Mouse (Mus musculus) forebrain, embryonic 12.5 days (tissue): ENCODE results near the gene 2410131K14Rik. TPM values are rescaled to one million over a fixed set of nuclear protein-coding genes. Genes with fewer than 3 reads are reported as not detected.

Experiments used
- ATAC-seq: fragments of 200-750 bp; cut with Nextera tagmentation; 2 replicates; pipeline ENCODE4 v1.8.0; 2017; ENCODE audit warnings: moderate TSS enrichment; ENCODE audit not compliant: low FRiP score
- H3K27ac ChIP-seq: fragments of 300-500 bp; sonication (generic); 2 replicates; pipeline ENCODE4 v1.5.1; 2016; ENCODE audit warnings: mild to moderate bottlenecking
- H3K27me3 ChIP-seq: fragments of 300-500 bp; sonication (generic); 2 replicates; pipeline ENCODE4 v1.6.1; 2016; ENCODE audit warnings: mild to moderate bottlenecking
- H3K36me3 ChIP-seq: fragments of 300-500 bp; sonication (generic); replicated peaks from 2 replicates; pipeline ENCODE4 v1.6.1; 2016; ENCODE audit warnings: mild to moderate bottlenecking
- H3K4me1 ChIP-seq: fragments of 300-500 bp; sonication (generic); 2 replicates; pipeline ENCODE4 v1.6.1; 2016
- H3K4me2 ChIP-seq: fragments of 300-500 bp; sonication (generic); 2 replicates; pipeline ENCODE4 v1.6.1; 2016; ENCODE audit warnings: mild to moderate bottlenecking, moderate library complexity
- H3K4me3 ChIP-seq: fragments of 300-500 bp; sonication (generic); replicated peaks from 2 replicates; pipeline ENCODE4 v1.5.1; 2016; ENCODE audit warnings: mild to moderate bottlenecking
- H3K9ac ChIP-seq: fragments of 300-500 bp; sonication (generic); 2 replicates; pipeline ENCODE4 v1.6.1; 2016; ENCODE audit warnings: mild to moderate bottlenecking
- H3K9me3 ChIP-seq: fragments of 300-500 bp; sonication (generic); 2 replicates; pipeline ENCODE4 v1.6.1; 2016
- WGBS: fragments of 180-500 bp; shearing (Covaris S2); methylation state at CpG from one replicate; pipeline ENCODE4 v1.1.7; 2016; 5-methylcytosine and 5-hydroxymethylcytosine counted together
- polyA plus RNA-seq: library from polyadenylated mRNA; unstranded; fragments of >200 nt; fragmentation: Nextera tagmentation; extraction: Ambion mirVana; gene quantifications from 2 replicates; pipeline ENCODE4 v1.2.1, GENCODE M21; 2016

Gene 2410131K14Rik
- polyA plus RNA-seq, 1 experiment from 2014 or later, result 13.2 TPM

DNA sequence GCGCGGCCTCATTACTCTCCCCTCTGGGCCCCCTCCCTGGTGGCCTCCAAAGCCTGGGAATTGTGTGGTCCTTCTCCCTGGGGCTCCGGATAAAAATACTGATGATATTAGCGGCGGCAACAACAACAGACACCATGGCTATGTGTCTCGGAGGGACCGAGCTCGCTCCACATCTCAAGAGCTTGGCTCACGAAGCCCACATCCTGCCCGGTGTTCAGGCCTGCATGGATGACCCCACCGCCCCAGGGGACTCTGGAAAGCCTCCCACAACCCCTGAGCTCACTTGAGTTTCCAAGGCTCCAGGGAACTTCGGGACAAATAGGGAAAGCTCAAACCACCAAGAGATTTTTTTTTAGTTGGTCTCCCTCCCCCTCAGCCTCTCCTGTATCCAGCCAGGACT, 5.4 kb upstream of the 2410131K14Rik start:
- 90% methylated on average over 12 of the region's 12 CpGs for WGBS
- no peak overlapping the region for H3K4me2 ChIP-seq

DNA sequence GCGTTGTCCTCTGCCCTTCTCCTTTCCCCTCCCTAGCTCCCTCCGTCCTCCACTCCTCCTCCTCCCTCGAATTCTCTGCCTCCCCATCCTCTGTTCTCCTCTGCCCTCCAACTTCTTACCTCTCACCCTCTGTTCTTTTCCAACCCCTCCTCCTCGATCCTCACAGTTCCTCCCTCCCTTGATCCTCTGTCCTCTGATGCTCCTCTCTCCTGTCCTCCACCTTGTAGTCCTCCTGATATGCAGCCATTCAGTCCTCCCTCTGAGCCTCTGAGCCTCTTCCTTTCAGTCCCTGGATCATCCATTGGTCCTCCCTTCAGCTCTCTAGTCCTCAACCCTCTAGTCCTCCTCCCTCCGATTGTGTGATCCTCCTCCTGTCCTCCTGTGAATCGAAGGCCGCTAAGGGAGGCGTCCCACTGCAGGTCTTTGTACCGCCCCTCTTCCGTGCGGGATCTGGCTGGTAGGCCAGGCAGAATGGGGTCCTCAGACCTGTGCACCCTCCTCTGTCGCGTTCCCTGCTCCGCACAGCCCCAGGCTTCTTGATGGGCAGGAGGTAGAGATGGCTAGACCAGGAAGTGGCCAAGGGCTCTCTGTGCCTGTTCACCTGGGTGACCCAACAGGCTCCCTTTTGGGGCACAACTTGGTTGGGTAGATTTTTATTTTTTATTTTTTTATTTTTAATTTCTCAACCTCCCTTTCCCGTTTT, 730 bp downstream of the 2410131K14Rik start:
- Histone ChIP-seq H3K27me3 (no peaks in the 10 kb centered on the region), H3K9me3 (no peaks in the 10 kb centered on the region), H3K27ac (peak overlapping the region; percentile 78; the same call in 1 of the 2 replicates), H3K9ac (peak overlapping the region; percentile 78), H3K4me2 (peak overlapping the region; percentile 83), H3K36me3 (peaks cover 36% of the 10 kb centered on the region), H3K4me1 (peaks cover 26% of the 10 kb centered on the region), H3K4me3 (peak overlapping the region; percentile 69)
- ATAC-seq, result no peak
- WGBS, result 5% methylated on average over 15 of the region's 15 CpGs

More for the DNA sequence above, 5.4 kb upstream of the 2410131K14Rik start:
- Histone ChIP-seq H3K27me3 (no peaks in the 10 kb centered on the region), H3K36me3 (peaks cover 64% of the 10 kb centered on the region), H3K4me1 (peaks cover 8% of the 10 kb centered on the region), H3K4me3 (no peak overlapping the region), H3K27ac (no peak overlapping the region), H3K9ac (no peak overlapping the region), H3K9me3 (no peaks in the 10 kb centered on the region)
- no peak for ATAC-seq

DNA sequence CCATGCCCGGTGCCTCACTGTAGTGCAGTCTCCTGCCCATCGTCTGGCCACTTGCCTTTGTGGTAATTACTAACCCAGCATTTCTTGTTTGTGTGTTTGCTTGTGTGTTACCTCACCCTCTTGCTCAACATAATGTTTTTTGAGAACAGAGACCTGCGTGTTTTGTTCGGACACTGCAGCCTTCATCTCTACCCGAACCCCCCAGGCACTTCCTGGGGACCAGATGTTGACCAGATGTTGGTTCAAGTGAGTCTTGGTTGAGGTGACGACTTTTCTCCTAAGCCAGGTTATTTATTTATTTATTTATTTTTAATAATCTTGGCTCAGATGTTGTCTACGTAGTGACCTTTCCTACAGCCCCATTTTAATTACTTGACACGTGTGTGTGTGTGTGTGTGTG, 2.4 kb downstream of the 2410131K14Rik start:
- Histone ChIP-seq H3K4me2 (no peak overlapping the region), H3K4me3 (no peak overlapping the region)

DNA sequence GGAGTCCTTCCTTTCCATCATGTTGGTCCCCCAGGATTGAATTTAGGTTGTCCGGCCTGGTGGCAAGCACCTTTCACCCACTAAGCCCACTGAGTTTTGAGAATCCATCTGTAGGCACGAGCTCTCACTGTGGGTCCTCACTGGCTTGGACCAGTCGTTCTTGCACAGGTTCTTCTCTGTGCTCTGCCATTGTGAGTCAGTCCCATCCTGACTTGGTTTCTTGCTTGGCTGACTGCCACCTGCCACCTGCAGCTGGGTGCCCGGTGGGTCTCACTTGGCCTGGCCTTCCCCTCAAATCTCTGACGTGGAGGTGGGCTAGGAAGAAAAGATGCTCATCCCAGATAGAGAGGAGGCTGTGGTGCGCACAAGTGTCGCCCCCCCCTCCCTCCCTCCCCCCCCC, 6.0 kb downstream of the 2410131K14Rik start:
- H3K9ac ChIP-seq, result no peak overlapping the region
- no peak overlapping the region for H3K27ac ChIP-seq
- ATAC-seq, result no peak
- H3K4me3 ChIP-seq, result no peak overlapping the region
- no peaks in the 10 kb centered on the region for H3K9me3 ChIP-seq
- peaks cover 24% of the 10 kb centered on the region for H3K36me3 ChIP-seq
- no peaks in the 10 kb centered on the region for H3K27me3 ChIP-seq
- WGBS, result 89% methylated on average over 6 of the region's 7 CpGs
- no peak overlapping the region for H3K4me2 ChIP-seq
- peaks cover 14% of the 10 kb centered on the region for H3K4me1 ChIP-seq

More for the DNA sequence above, 2.4 kb downstream of the 2410131K14Rik start:
- Histone ChIP-seq H3K9ac (no peak overlapping the region), H3K9me3 (no peaks in the 10 kb centered on the region), H3K36me3 (peaks cover 24% of the 10 kb centered on the region), H3K27ac (no peak overlapping the region), H3K4me1 (peaks cover 26% of the 10 kb centered on the region), H3K27me3 (no peaks in the 10 kb centered on the region)
- 90% methylated on average over 8 of the region's 8 CpGs for WGBS
- ATAC-seq, result no peak

DNA sequence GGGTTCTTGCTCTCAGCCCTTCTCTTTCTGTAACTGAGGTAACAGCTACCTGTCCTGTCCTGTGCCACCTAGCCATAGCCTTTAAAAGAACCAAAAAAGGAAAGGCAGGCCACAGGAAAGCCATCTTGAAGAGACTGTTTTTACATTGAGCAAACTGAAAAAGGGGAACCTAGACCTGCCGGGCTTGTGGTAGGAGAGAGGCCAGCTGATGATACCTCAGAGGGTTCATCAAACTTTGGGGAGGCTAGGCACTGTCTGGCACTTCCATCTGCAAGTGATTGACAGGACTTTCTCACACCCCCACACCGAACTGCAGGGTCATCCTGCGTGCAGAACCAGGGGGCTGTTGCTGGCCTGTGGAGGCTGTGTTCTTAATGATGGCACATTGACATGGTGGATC, 8.5 kb downstream of the 2410131K14Rik start:
- Histone ChIP-seq H3K9ac (no peak overlapping the region), H3K27ac (no peak overlapping the region), H3K9me3 (no peaks in the 10 kb centered on the region), H3K36me3 (peaks cover 42% of the 10 kb centered on the region), H3K4me3 (no peak overlapping the region), H3K4me2 (no peak overlapping the region), H3K27me3 (no peaks in the 10 kb centered on the region), H3K4me1 (no peaks in the 10 kb centered on the region)
- 89% methylated on average over 3 of the region's 3 CpGs for WGBS
- no peak for ATAC-seq

DNA sequence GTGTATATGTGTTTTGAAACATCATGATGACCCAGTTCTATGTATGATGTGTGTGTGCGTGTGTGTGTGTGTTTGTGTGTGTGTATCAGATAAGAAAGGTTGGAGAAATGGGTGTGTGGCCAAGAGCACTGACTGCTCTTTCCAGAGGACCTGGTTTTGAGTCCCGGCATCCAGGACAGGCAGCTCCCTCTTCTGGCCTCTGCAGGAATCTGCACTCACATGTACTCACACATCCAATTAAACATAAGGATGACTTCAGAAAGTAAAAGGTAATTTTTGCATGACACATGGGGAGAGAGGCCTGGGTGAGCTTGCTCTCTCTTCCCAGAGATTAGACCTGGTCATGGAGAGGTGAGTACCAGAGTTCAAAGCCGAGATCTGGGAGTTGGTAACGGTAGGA, 12.0 kb downstream of the 2410131K14Rik start:
- no peaks in the 10 kb centered on the region for H3K9me3 ChIP-seq
- H3K36me3 ChIP-seq, result peaks cover 62% of the 10 kb centered on the region
- H3K4me1 ChIP-seq, result 0 out of 2 replicates have a peak, but pooled peaks cover 6% of the 10 kb centered on the region
- H3K4me3 ChIP-seq, result no peak overlapping the region
- no peak overlapping the region for H3K27ac ChIP-seq
- H3K4me2 ChIP-seq, result no peak overlapping the region
- 96% methylated on average over 4 of the region's 4 CpGs for WGBS
- H3K27me3 ChIP-seq, result no peaks in the 10 kb centered on the region
- no peak overlapping the region for H3K9ac ChIP-seq
- ATAC-seq, result no peak

DNA sequence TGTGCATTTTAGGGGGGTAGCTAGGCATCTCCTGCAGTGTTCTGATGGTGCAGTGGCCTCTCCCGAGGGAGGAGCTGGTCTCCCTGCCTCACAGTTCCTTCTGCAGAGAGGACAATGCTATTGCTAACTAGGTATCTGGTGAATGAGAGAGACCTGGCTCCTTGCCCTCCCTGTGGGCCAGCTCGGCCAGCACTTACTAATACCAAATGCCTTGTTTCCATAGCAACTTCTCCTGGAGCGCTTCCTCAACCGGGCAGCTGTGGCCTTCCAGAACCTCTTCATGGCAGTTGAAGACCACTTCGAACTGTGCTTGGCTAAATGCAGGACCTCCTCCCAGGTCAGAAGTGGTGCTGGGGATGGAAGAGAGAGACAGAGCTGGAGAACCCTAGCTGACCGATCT, 14.1 kb downstream of the 2410131K14Rik start:
- Histone ChIP-seq H3K27ac (0 out of 2 replicates have a peak overlapping the region, but pooled peaks have one; percentile 6), H3K9me3 (no peaks in the 10 kb centered on the region), H3K4me3 (no peak overlapping the region), H3K4me1 (0 out of 2 replicates have a peak, but pooled peaks cover 6% of the 10 kb centered on the region), H3K27me3 (no peaks in the 10 kb centered on the region), H3K4me2 (no peak overlapping the region), H3K9ac (no peak overlapping the region), H3K36me3 (peaks cover 75% of the 10 kb centered on the region)
- 76% methylated on average over 6 of the region's 6 CpGs for whole genome bisulfite sequencing
- no peak for ATAC-seq

DNA sequence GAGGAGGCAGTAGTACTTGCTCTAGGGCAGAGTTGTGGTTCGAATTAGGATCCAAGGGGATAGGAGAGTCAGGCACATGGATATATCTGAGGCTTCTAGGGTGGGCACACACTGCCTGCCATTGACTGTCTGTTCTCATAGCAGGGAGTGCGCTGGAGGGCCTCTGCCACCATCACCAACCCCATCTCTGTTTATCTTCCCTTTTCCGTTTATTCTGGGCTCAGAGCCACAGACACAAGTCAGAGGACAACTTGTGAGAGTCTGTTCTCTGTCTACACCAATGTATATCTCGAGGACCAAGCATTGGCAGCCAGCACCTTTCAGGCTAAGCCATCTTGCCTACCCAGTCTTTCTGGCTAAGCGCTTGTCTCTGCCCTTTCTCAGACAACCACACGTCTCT, 14.6 kb downstream of the 2410131K14Rik start:
- Histone ChIP-seq H3K9me3 (no peaks in the 10 kb centered on the region), H3K9ac (no peak overlapping the region), H3K27me3 (no peaks in the 10 kb centered on the region), H3K27ac (no peak overlapping the region), H3K4me2 (no peak overlapping the region), H3K36me3 (peaks cover 75% of the 10 kb centered on the region), H3K4me1 (0 out of 2 replicates have a peak, but pooled peaks cover 6% of the 10 kb centered on the region), H3K4me3 (no peak overlapping the region)
- WGBS, result 86% methylated on average over 6 of the region's 6 CpGs
- no peak for ATAC-seq

DNA sequence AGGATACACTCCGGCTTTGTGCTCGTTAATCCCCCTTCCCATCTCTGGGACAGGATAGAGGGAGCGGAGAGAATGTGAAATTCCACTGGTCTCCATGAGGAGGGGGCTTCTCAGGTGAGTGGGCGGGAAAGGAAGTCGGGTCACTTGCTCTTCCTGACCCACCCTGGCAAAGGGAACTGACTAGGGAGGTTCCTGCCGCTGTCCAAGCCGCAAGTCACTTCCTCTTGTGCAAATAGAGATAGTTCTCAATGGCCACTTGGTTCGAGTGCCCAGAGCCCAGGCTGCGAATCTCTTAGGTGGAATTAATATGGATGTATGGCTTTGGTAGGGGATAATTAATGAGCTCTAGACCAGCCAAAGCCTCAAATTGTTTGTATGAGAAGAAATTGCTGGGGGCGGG, 15.0 kb downstream of the 2410131K14Rik start:
- H3K4me2 ChIP-seq, result no peak overlapping the region
- H3K4me1 ChIP-seq, result 0 out of 2 replicates have a peak, but pooled peaks cover 6% of the 10 kb centered on the region
- no peak overlapping the region for H3K9ac ChIP-seq
- no peak for ATAC-seq
- no peak overlapping the region for H3K27ac ChIP-seq
- no peaks in the 10 kb centered on the region for H3K27me3 ChIP-seq
- 88% methylated on average over 10 of the region's 10 CpGs for WGBS
- H3K4me3 ChIP-seq, result no peak overlapping the region
- H3K36me3 ChIP-seq, result peaks cover 75% of the 10 kb centered on the region
- no peaks in the 10 kb centered on the region for H3K9me3 ChIP-seq

DNA sequence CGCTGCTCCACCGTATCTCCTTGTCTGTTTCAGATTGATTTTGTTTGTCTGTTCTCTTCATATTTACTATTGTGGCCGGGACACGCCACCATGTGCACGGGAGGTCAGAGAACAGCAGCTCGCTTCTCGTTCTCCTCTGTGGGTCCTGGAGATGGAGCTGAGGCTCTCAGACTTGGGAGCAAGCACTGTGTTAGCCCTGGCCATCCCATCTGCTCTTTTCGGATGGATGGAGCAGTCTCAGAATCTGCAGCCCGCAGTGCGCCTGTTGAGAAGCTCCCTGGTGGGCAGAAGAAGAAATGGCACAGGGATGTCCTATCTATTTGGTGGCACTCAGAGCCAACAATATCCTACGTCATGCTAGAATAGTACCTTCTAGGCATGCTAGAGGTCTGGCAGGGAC, 15.6 kb downstream of the 2410131K14Rik start:
- no peak overlapping the region for H3K27ac ChIP-seq
- 0 out of 2 replicates have a peak, but pooled peaks cover 6% of the 10 kb centered on the region for H3K4me1 ChIP-seq
- no peak overlapping the region for H3K4me3 ChIP-seq
- WGBS, result 93% methylated on average over 11 of the region's 11 CpGs
- no peaks in the 10 kb centered on the region for H3K27me3 ChIP-seq
- H3K9ac ChIP-seq, result no peak overlapping the region
- ATAC-seq, result no peak
- H3K9me3 ChIP-seq, result no peaks in the 10 kb centered on the region
- H3K36me3 ChIP-seq, result peaks cover 75% of the 10 kb centered on the region
- H3K4me2 ChIP-seq, result no peak overlapping the region

DNA sequence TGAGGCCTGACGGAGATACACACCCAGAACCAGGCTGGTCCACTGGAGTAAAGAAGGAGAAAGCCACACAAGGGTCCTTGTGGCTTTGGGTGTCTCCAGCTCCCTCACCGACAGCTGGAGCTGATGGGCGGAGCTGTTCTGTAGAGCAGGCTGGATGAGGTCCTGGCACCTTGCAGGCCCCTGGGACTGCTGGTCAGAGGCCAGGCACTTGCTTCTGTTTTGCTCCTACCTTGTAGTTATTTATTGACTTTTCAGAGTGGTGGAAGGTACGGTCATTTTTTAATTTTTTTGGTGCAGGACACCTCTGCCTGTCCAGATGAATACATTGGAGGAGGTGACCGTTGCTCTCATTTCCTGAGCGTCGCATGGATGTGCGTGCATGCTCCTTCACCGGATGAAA, 16.2 kb downstream of the 2410131K14Rik start:
- no peak for ATAC-seq
- H3K27ac ChIP-seq, result no peak overlapping the region
- no peaks in the 10 kb centered on the region for H3K9me3 ChIP-seq
- H3K9ac ChIP-seq, result no peak overlapping the region
- H3K27me3 ChIP-seq, result no peaks in the 10 kb centered on the region
- no peak overlapping the region for H3K4me2 ChIP-seq
- no peak overlapping the region for H3K4me3 ChIP-seq
- 97% methylated on average over 9 of the region's 9 CpGs for WGBS
- 0 out of 2 replicates have a peak, but pooled peaks cover 6% of the 10 kb centered on the region for H3K4me1 ChIP-seq
- peaks cover 70% of the 10 kb centered on the region for H3K36me3 ChIP-seq

DNA sequence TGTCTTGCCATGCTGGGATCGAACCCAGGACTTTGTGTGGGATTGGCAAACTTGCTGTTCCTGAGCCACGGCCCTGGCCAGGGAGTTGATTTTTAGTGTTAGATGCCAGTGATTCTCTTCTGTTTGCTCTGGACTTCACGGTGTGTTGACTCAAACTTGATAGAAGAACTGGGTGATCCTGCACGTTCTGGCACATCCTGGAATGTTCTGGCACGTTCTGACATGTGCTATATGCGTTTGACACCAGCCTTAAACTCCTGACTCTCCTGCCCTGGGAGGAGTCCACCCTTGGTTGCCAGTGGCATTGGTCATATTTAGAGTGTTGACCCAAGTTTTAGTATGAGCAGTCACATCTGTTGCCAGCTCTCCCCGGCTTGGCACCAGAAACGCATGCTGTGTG, 17.4 kb downstream of the 2410131K14Rik start:
- WGBS, result 95% methylated on average over 8 of the region's 8 CpGs

DNA sequence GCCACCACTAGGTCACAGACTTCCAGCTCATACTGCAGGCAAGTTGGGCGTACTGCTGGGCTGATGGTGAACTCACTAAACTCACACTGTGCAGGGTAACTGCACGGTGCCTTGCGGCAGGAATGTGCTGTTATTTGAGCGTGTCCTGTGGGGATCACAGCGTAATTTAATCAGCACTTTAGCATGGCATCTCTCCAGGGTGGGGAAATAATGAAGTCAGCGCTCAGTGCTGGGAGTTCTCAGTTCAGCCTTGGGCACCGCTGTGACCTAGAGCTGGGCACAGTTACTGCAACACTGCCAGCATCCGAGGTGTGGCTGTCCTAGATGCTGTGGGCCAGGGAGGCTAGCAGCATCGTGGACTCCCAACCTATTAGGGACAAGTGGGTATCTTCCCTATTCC, 19.3 kb downstream of the 2410131K14Rik start:
- Histone ChIP-seq H3K4me1 (peaks cover 5% of the 10 kb centered on the region; the same call in 1 of the 2 replicates), H3K4me2 (no peak overlapping the region), H3K27me3 (peaks cover 17% of the 10 kb centered on the region), H3K36me3 (peaks cover 40% of the 10 kb centered on the region), H3K9me3 (no peaks in the 10 kb centered on the region), H3K27ac (no peak overlapping the region), H3K4me3 (no peak overlapping the region), H3K9ac (no peak overlapping the region)
- WGBS, result 87% methylated on average over 9 of the region's 9 CpGs
- no peak for ATAC-seq

More for the DNA sequence above, 17.4 kb downstream of the 2410131K14Rik start:
- Histone ChIP-seq H3K4me3 (no peak overlapping the region), H3K36me3 (peaks cover 58% of the 10 kb centered on the region), H3K4me1 (0 out of 2 replicates have a peak, but pooled peaks cover 6% of the 10 kb centered on the region), H3K27ac (no peak overlapping the region), H3K4me2 (no peak overlapping the region), H3K9me3 (no peaks in the 10 kb centered on the region), H3K27me3 (peaks cover 6% of the 10 kb centered on the region; the same call in 1 of the 2 replicates), H3K9ac (no peak overlapping the region)
- ATAC-seq, result no peak
